Mouse (Mus musculus): ENCODE data around the gene Sergef.
"Not testable (repeated sequence)": the region's sequence is repeated elsewhere in the genome, so short reads cannot be mapped to it uniquely, and the experiment has no call there.

The Sergef gene

DNA sequence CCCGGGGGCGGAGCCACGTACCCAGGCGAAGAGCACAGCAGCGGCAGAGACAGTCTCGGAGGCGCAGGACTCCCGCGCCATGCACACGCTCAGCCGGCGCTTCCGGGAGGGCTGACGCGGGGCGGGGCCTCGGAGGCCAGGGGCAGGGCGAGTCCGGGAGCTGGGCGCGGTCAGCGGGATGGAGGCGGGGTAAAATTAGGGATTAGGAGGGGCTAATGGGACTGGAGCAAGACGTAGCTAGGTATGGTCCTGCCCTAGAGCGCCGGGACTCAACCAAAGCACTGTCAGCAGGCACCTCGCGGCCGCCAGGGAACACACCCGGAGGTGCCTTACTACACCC lies at the start of gene Sergef:
TSS of gene Sergef (minus strand) at position 116 of the 340 bp plus-strand sequence.
- DNase-seq (ENCODE audit: low spot score): peak; percentile 87

DNA sequence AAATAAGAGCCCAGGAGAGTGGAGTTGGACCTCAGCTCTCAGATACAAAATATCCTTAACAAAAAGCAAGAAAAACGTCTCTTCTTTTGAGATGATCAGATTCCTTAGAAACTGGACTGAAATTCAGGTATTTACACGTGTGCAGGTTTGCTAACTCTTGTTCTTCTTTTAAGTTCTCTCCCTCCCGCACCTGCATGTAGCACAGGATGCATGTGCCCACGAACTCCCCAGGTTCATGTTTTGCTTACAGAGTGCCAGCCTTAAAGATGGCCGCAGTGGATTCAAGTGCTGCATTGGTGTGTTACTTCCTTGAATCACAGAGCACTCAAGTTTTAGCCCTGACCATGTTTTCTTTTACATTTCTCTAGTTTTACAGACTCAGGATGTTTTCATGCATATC lies 47.2 kb upstream of the Sergef start:
- DNase-seq (ENCODE audit: low spot score): no peak

DNA sequence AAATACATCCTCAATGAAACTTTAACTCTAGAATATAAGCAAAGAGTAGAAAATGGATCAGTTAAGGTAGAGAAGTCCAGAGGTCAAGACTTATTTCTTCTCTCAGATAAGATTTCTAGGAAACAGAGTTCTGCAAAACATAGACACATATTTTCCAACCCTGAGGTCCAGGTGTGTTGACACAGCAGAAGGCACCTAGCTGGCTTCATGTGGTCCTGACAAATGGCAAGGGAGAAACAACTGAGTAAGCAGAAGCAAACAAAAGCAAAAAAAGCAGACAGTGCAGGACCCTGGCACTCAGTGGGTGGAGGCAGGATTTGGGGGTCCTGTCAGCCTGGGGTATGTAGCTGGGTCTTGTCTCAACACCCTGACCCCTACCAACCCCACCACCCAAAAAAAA lies 41.1 kb upstream of the Sergef start:
- no peak for DNase-seq (ENCODE audit: low spot score)

DNA sequence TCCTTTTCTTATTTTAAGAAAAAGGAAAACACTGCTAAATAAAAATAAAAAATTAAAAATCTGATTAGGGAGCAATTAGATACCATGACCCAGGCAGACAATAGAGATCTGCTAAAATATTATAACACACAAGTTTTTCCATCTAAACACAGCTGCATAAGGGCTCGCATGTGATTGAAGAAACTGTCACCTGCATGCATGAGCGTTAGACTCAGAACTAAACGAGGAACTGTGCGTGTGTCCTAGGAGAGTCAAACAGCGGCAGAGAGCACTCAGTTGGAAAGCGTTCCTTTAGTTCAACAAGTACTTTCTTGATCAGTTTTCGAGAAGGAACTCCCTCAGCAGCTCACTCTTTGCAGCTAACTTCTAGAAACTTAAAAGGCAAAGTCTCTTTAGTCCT lies 39.4 kb upstream of the Sergef start:
- not testable (repeated sequence) for DNase-seq (ENCODE audit: low spot score)

DNA sequence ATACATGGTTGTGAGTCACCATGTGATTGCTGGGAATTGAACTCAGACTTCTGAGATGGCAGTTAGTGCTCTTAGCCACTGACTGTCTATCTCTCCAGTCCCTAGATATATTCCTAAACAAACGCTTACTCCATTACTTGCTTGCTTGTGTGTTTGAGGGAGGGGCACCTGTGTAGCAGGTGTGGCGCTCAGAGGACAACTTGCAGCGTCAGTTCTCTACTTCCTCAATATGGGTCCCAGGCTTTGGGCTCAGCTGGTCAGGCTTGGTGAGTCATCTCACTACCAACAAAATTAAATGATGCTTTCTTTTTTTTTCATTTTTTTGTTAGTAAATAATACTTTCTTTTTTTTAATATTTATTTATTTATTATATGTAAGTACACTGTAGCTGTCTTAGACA lies 38.8 kb upstream of the Sergef start:
- no peak for DNase-seq (ENCODE audit: low spot score)

DNA sequence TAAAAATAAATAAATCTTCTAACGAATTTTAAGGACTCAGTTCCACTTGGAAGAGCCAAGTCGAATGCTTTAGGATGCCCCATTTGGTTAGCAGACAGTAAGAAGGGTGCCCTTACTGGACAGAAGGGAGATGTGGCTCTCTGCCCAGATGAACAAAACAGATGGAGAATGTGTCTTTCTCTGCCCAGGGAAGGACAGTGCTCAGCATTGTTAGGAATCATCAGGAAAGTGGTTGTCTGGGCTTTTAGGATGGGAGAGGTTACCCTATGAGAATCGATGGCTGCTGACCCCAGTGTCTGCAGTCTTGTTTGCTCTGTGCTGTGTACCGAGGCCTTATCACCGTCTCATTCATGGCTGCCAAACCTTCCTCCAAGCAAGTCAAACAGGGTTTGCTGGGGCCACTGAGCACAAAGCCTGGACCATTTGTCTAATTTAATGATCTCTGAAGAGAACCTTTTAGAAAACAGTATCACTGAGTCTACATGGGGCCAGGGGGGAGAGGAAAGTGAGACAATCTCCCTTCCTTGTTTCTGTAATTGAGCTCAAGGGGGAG lies 37.3 kb upstream of the Sergef start:
- no peak for DNase-seq (ENCODE audit: low spot score)

DNA sequence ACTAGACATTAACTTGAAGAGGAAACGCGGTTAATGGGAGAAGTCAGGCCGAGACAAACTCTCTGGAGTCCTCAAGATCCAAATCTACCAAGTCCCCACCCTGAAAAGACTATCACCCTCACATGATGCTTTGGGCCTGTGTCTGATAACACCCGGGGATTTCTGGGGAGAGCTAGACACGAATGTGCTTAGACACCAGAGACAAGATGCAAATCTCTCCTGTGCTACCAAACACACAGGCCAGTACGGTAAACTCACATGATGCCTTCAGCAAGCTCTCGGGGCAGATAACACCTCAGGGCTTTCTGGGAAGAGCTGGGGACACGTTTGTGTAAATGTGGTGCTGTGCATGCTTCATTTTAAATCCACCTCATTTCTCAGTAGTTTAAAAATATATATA lies 36.3 kb upstream of the Sergef start:
- DNase-seq (ENCODE audit: low spot score): no peak

DNA sequence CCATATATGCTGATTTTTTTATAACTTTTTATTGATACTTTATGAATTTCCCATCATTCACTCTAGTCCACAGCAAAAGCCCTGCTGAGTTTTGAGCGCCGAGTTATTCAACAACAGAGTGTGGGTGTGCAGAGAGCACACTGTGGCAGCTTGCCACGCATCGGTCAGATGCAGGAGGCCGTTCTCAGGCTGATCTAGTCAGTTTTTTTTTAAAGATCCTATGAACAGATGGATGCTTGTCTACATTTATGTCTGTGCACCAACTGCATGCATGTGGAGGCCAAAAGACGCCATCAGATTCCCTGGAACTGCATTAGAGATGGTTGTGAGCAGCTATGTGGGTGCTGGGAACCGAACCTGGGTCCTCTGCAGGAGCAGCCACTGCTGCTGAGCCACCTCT lies 35.5 kb upstream of the Sergef start:
- no peak for DNase-seq (ENCODE audit: low spot score)

DNA sequence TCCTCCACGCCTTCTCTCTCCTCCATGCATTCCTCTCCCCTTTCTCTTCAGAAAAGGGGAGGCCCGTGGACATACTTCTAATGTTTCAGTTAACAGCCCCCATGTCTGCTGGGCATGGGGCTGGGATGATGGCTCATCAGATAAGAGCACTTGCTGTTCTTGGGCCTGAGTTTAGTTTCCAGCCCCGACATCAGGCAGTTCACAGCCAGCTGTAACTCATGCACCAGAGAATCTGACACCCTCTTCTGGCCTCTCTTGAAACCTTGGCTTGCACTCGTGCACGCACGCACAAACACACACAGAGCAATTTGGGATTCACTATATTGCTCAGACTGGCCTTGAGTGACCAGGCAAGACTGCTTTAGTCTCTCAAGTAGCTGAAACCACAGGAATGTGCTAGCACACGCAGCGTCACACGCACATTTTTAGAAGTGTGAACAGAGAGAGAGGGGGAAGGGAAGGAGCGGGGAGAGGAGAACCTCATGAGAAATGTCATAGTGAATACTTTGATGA lies 32.6 kb upstream of the Sergef start, which contains the start of gene Tph1:
TSS of gene Tph1 (minus strand) at position 378 of the 513 bp plus-strand sequence.
- no peak for DNase-seq (ENCODE audit: low spot score)

DNA sequence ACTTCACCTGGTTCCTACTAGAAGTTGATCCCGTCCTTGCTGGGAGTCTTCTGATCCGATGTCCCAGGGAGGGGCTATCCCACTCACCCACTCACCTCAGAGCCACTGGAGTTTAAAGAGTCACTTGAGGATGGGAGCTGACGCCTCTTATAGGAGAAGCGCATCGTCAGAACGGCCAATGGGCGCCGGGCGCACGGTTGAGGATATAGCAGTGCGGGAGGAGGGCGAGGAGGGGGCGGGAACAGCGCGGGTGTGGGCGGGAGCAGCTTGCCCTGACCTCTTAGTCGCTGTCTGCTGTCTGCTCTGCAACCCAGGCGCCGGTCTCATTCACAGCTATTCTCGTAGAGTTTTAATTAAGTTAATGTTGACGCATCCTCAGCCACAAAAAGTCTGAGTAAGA lies 27.6 kb upstream of the Sergef start:
- no peak for DNase-seq (ENCODE audit: low spot score)

DNA sequence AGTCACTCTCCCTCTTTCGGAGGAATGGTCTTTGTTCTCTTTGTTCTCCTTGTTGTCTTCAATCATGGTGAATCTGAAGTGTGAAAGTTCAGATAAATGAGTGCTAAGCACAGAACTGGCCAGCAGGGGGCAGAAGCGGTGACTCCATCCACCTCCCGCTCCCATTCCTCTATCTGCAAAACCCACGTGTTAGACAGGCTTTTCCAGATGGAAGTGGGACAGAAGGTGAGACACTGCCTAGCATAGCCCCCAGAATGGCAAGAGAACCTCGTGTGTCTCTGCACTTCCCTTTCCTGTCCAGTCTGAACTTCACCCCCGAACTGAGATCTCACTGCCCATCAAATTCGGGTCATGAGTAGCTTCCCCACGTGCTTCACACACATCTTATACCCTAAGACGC lies 25.6 kb upstream of the Sergef start:
- DNase-seq (ENCODE audit: low spot score): peak; percentile 9

DNA sequence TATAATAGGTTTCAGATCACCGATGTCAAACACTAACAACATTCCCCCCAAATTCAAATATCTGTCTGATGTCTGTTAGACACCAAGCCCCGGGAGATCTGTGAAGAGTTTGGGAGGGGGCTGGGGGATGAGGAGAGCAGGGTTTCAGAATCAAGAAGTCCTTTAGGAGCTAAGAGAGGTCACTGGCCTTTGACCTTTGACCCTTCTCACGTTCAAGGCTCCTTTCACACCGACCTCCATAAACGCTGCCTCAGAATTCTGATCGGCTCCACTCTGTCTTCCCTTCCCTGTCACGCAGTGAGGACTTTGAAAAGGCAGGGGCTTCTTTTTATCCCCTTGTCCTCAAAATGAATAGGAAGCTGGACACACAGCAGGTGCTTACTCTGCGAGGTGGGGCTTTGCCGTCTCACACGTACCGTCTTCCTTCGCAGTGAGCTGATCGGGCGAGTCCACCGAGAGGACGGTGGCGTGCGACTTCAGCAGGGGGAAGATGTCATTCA lies 22.0 kb upstream of the Sergef start:
- no peak for DNase-seq (ENCODE audit: low spot score)

DNA sequence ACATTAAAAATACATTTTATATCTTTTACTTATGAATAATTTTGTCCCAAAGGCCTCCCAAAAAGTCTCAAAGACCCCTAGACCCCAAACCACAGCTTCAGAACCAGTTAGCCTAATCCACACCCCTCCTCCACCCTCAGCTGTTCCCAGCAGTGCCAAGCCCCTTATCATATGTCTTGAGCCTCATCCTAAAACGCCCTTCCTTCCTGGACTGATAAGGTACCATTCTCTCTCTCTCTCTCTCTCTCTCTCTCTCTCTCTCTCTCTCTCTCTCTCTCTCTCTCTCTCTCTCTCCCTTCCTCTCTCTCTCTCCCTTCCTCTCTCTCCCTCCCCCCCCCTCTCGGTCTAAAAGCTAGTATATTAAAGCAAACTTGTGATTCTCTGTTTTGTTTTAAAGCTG lies 12.7 kb upstream of the Sergef start:
- no peak for DNase-seq (ENCODE audit: low spot score)

DNA sequence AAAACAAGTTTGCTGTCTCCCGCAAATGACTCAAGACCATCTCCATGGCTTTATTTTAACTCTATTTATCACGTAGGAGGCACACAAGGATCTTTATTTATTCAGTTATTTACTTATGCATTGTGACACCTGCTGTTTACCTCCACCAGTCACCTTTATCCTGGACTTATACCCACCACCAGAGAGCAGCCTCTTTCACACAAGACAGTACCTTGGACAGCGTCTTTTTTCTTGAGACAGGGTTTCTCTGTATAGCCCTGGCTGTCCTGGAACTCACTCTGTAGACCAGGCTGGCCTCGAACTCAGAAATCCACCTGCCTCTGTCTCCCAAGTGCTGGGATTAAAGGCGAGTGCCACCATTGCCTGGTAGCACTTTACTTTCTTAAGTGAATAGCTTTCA lies 10.6 kb upstream of the Sergef start:
- not testable (repeated sequence) for DNase-seq (ENCODE audit: low spot score)

DNA sequence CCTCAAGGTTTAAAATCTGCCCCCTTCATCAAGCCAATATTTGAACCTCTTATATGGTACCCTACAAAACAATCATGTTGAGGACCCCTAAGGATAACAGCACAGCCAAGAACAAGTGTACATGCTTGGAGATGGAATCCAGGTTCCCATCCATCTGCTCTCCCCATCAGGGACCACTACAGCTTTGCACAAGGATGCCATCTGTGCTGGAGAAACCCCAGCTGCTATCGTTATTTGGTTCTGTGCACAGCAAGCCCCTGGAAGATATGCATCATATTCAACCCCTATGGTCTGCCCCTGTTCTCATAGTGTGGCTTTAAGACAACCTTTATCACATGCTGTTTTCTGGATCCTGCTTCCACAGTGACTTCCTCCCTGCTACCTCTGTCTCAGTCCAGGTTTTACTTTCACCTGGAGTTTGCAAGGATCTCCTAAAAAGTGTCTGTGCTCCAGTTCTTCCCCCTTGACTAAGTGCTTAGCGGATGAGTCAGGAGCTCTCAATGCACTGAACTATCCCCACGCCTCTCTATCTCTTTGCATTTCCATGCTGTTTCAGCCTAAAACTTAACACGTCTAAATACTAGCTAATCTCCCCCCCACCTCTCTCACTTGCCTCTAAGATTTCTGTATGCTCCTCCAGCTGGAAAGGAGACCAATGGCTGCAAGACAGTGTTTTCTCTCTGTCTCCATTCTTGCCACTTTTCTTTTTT lies 9.0 kb upstream of the Sergef start:
- DNase-seq (ENCODE audit: low spot score): no peak

DNA sequence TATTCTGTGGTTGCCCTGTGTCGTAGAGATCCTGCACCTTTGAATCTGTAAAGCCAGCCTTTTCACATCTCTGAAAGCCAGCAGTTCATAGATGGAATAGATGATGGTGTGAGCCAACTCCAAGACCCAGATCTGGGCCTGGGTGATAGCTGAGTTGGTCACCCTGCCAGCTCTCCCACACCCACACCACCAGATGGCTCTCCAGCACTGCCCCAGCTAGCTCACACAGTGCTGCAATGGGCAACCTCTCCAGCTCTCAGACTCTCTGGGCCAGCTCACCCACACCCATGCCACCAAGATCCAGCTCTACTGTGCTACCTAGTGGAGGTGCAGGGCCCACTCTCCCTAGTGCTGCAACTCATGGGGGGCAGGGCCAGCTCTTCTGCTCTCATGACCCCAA lies 3.6 kb upstream of the Sergef start:
- DNase-seq (ENCODE audit: low spot score): no peak

DNA sequence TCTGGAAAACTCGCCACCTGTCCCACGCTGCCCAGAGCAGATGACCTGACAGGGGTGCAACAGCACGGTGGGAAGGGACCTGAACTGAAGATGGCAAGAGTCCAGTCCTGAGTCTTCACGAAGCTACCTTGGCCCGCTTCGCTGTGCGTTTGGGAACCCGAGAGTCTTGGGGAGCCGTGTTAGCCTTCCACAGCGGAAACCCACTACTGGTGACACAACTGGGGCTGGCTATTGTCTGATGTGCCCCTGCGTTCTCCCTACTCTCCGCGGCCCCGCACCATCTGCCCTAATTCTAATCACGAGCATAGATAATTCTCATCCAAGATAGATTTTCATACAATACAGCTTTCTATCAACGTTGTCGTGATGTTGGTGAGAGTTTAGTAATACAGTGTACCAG lies 455 bp upstream of the Sergef start:
- DNase-seq (ENCODE audit: low spot score): no peak

DNA sequence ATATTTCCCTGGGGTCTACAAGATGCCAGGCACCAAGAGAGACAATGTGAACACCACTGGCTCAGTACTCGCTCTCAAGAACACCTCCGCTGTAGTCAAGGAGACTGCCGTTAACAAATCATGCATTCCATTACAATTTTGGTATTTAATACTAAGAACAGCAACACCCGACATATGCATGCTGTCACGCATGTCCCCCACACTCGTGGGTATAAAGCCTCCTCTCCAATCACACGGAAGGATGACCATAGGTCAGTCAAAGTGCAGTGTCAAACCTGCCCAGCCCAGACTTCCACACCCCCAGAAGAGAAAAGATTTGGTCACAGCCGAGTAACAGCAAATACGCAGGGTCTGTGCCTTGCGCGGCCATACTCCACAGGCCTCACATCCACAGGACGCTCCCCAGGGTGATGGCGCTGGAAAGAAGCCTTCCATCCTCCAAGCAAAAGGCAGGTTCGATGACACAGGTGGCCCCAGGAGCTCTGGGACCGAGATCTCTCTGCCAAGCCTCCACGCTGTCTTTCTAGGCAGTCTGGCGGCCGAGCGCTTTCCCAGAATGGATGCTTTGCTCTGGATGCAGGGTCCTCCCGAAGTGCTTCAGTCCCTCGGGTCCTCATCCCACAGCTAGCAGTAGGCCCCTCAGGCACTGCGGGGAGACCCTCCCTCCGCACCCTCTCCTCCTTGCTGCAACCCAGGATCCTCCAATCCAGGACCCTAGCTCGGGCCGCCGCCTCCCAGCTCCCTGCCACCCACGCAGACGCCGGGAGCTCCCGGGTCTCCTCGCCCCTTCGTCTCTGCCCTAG lies 517 bp downstream of the Sergef start:
- DNase-seq (ENCODE audit: low spot score): peak; percentile 10

DNA sequence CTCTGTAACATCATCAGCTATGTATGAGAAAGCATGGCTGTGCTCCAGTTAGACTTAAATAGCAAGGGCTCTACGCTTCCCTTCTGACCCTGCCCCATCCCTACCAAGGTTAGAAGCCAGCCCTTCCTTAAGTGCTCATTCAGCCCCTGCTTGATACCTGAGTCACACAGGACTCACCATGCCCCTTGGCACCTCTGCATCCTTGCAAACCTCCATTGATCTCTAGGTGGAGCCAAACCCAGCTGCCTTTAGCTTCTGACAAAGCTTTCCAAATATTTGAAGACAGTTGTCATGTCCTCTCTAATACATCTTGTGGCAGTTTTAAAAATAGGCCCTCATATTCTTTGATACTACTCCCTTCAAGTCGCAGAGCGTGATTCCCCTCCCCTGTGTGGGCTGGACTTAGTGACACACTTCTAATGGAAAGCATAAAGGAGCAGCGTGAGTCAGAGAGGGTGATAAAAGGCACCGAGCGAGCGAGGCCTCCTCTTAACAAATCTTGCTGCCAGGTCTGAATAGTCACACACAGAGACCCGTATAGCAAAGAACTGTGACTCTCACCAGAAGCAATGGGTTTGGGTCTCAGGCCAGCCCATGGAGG lies 11.1 kb downstream of the Sergef start:
- DNase-seq (ENCODE audit: low spot score): no peak

DNA sequence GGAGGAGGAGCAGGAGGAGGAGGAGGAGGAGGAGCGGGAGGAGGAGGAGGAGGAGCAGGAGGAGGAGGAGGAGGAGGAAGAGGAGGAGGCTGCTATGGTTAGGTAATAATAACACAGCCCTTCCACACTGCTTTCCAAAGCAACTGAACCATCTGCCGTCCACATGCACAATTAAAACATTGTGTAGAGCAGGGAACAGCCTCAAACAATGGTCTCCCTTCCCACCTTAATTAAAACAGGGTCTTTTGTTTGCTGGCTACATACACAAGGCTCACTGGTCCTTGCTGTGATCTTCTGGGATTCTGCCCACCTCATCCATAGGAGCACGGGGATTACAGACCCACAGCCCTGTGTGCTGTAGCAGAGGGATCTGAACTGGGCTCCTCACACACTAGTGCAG lies 15.6 kb downstream of the Sergef start:
- no peak for DNase-seq (ENCODE audit: low spot score)

DNA sequence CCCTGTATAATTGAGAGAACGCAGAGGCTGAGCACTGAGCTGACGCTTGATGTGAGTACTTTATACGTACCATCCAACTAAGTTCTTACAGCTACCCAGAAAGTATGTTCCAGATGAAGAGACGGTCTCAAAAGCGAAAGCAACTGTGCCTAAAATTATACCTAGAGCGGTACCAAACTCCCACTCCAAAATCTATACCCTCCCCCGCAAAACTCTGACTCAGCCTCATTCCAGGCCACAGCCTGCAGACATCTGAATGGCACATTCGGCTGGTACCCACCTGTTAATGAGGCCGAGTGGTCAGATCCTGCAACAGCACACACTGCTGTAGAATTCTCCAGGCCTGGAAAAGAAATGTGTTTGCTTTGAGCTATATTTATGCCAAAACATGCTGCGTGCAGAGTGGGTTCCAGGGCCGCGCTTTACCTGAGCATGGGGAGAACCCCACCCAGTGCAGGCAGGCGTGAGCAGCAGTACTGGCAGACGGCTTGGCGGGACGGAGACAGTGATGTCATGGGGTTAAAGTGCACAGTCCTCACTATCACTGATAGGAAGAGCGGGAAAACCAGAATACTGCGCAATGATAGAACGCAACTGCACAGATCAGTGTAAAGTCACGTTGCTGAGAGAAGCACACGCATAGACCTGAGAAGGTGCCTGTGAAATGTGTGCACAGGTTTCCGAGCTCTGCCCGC lies 21.0 kb downstream of the Sergef start:
- no peak for DNase-seq (ENCODE audit: low spot score)

DNA sequence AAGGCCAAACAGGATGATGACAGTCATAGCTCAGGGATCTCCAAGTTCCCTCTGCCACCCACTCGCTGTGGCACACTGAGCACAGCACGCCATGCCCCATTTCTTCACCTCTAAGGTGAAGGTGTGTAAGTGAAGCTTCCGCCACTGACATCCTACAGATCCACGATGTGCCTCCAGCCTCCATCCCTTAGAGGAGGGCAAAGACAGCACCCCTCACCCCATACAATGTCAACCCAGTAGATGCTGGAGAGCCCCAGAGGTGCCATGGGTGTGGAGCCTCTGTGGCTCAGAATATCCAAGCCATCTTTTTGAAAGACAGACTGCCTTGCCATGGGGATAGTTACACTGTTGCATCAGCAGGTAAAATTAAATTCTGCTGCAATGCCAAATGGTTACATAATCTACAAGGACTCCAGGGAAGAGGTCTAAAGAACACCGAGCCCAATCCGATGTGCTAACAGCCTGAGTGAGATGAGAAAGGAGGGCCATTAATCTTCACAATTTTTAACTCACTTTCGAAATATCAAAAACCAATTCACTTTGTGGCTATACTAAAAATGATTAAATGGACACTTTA lies 23.1 kb downstream of the Sergef start:
- DNase-seq (ENCODE audit: low spot score): no peak
